Mouse (Mus musculus) neural tube, embryonic 10.5 days (tissue): ENCODE measurements at regions not wholly inside any gene's neighbourhood (a gene's known extent, or its start where the extent isn't known, plus 50 kb on each side); places are given as distances from the start of the nearest gene placed in this dataset.

ENCODE experiments used
- DNase-seq: peaks from one replicate; pipeline ENCODE4 v3.0.0-alpha.2; 2017; ENCODE audit warnings: low spot score; ENCODE audit errors: extremely low spot score

DNA sequence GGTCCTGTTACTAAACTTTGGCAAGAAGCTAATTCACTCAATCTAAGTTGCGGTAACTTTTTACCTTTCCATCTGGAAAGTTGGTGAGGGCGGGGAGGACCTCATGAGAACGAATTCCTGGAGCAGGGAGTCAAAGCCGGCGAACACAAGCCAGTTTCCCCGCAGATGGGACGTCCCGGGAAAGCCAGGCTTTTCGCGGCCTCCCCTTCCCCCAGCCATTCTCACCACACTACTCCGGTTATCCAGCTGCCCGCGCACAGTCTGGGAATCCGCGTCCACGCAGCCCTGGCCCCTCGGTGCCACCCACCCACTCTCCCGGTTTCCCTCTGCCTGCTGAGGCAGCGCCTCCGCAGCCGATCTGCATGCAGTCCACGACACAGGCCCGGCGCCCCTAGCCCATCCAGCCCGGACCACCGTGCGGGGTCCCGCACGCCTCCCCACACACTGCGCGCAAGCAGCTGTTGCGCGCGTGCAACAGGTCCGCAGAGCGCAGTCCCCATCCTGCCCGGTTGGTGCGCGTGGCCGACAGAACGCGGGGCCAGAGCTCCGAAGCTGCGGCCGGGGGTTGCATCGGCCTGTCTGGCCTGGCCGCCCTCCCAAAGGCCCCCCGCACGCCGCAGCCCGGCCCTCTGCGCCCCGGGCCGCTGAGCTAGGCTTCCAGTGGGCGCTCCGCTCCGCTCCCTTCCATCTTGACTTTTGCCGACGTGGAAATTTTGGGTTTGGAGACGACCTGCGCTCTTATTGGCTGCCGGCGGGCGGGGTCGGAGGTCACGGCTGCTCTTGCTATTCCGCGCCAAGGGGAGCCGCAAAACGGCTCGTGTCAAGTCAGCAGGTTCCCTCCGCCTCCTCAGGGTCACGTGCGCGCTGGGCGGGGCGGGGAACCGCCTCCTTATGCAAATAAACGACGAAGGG, 162.0 kb upstream of the Nfe2l3 start:
- peak; percentile 98 for DNase-seq

- no peak for DNase-seq
These were observed 161.4 kb upstream of the Nfe2l3 start for GRCm38 (mm10) chr6:51271128-51271480.

DNA sequence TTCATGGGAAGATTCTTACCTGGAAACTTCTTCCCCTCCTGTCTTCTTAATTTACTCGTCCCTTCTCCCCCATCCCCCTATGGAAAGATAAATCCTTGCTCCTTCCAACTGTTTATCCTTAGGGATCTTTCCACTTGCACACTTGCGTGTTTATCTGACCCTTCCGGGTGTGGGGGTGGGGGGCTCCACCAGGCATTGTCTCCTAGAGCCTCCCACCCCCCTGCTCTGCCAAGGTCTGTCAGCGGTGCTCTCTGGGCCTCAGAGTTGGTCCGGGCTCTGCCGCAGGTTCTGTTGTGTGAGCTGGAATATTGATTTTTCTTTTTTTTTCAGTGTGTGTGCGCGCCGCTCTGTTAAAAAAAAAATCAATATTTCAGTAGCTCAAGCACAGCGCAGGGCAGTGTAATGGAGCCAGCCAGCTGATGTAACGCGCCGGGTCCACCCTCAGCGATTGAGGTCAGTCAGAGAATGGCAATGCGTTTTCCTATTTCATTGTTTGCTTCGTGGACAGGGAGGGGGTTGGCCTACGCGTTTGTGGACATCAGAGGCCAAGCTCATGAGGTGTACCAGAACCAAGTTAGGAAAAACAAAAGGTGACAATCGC, 160.2 kb upstream of the Nfe2l3 start:
- no peak for DNase-seq

DNA sequence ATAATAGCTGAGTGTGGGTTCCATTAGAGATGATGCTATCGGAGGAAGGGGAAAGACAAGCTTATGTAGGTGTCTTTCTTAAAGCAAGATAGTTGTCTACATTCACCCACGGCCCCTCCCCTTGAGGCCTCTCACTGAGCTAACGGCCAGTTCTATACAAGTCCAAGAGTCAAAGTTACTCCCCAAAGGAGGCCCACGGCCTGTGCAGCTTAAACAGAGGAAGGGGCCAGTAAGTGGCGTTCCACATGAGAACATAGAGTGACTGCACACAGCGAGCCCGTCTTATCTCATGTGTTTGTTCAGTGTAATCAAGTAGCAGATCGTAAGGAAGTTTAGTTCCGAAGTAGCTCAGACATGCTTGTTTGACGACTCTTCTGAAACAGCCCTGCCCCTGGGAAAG, 153.0 kb upstream of the Nfe2l3 start:
- DNase-seq = no peak

- no peak for DNase-seq
These were observed 152.2 kb upstream of the Nfe2l3 start for GRCm38 (mm10) chr6:51280231-51280630.

DNA sequence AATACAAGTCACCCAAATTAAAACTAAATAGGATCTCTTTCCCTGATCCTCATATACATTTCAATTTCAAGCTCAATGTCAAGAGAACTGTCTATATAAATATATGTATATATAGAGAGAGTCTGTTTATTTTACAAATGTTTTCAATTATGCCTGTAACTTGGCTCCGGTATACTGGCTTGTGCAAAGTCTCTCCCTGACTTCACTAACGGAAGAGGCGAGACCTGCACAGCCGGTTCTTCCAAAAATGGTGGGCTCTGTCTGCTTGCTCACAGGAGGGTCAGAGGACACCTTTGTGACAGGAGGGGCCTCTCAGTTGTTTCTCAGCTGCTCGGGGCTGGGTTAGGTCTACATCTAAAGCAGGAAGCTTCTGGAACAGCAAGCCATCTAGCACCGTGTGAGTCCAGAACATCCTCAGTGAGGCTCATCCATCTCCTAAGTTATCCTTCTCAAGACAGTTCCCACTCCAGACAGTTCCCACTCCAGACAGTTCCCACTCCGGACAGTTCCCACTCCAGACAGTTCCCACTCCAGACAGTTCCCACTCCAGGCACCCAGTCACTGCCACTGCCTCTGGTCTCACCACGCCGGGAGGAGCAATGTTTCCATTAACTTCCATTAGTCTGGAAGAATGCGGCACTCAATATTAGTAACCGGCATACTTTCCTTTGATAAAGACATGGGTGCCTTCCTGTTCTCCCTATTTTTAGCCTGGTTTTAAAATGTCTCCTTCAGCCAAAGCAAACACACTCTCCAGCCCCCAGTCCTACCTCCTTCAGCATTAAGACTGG, 148.4 kb upstream of the Nfe2l3 start:
- no peak for DNase-seq

- no peak for DNase-seq
These were observed 147.6 kb upstream of the Nfe2l3 start for GRCm38 (mm10) chr6:51284881-51285280.

DNA sequence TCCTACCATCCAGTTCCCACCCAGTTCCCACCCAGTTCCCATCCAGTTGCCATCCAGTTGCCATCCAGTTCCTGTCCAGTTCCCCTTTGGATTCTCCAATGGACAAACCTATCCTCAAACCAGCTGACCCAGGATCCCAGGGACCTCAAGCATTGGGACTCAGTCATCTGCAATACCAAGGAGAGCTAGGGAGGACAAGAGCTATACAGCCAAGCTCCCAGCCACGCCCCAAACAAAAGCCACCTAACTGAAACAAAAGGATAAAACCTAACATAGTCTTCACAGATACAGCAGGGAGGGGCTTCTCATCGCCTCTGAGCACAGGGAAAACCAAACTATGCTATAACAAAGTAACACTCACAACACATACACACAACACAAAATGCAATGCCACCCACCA, 145.6 kb upstream of the Nfe2l3 start:
- no peak for DNase-seq

- DNase-seq = no peak
These were observed 145.1 kb upstream of the Nfe2l3 start for GRCm38 (mm10) chr6:51287383-51287782.

GRCm38 (mm10) chr6:51287807-51288206, 144.7 kb upstream of the Nfe2l3 start:
- DNase-seq = no peak

DNA sequence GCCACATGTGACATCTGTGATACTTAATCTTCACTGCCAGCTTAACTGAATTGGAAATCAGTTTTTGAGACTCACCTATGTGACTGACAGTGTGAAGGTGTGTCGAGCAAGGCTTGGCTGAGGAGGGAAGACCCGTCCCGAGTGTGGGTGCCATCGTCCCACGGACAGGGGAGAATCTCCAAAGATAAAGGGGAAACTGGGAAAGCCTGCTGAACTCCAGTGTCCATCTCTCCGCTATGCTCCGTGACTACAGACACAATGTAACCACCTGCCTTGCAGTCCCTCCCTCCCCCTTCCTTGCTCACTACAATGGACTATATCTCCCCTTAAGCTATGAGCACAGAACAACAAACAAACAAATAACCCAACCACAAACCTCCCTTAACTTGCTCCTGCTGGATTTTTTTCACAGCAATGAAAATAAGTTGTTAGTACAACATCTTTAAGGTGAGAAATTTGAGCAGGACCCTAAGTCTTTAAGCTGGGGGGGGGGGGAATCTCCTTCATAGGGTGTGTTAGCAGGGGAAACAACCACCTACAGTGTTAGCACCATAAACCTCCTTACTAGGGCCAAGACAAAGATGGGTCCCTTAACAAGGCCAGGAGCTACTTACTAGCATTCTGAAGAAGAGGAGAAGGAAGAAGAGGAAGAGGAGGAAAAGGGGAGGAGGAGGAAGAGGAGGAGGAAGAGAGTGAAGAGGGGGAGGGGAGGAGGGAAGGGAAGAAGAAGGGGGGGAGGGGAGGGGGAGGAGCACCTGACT, 144.0 kb upstream of the Nfe2l3 start:
- no peak for DNase-seq

DNA sequence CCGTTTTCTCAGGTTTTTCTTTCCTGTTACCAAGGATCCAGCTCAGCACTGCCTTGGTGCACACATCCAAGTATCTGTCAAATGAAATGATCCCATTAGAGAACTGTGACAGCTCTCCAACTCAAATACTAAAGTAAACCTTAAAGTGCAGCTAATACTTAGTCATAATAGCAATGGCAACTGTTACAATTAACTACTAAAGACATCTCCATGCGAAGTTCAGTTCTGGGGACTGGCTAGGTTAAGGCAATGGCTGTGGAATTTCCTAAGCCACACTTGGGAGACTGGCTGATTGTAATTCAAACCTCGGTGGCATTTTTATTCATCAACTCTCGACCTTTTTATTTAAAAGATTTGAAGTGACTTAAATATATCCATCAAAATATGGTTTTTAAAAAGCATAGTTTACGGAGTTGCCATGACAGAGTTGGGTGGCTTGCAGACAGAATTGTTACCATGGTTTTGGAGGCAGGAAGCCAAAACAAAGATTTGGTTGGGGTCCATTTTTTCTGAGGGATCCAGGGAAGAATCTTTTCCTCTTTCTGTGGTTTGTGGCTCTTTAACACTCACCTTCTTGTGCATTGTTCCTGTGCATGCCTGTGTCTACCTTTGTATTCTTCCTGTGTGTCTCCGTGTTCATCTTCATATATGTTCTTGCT, 143.3 kb upstream of the Nfe2l3 start:
- no peak for DNase-seq

- no peak for DNase-seq
These were observed 131.6 kb upstream of the Nfe2l3 start for GRCm38 (mm10) chr6:51300694-51301417.

DNA sequence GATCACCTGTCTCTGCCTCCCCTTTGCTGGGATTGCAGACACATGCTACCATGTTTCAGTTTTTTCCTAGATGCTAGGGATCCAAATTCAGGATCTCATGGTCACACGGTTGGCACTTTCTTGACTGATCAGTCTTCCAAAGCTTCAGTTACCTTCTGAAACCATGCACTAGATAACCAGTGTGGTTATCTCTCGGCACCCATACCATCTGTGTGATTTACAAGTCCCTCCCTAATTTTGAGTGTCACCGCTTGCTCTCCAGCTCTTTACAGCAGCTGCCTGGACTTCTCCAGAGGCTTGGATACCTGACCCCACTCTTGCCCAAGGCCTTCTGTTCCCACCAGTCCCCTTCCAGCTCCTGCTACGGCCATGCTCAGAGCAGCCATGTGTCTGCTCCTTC, 130.6 kb upstream of the Nfe2l3 start:
- DNase-seq = no peak

GRCm38 (mm10) chr6:51302240-51302639, 130.2 kb upstream of the Nfe2l3 start:
- DNase-seq = no peak

DNA sequence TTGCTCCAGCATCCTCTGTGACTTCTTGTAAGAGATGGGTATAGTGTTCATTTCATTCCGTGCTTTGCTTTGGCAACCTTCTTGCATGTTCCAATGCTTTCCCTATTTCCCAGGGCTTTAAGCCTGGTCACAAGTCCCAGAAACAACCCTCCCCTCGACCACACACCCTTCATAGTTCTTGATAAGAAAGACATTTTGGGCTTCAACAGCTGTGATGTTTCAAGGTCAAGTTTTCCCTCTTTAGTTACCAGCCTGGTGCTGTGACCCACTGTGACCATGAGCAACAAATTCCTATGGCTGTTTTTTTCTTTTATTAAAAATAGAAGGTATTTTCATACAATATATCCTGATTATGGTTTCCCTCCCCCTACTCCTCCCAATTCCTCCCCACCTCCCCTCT, 114.1 kb upstream of the Nfe2l3 start:
- no peak for DNase-seq

DNA sequence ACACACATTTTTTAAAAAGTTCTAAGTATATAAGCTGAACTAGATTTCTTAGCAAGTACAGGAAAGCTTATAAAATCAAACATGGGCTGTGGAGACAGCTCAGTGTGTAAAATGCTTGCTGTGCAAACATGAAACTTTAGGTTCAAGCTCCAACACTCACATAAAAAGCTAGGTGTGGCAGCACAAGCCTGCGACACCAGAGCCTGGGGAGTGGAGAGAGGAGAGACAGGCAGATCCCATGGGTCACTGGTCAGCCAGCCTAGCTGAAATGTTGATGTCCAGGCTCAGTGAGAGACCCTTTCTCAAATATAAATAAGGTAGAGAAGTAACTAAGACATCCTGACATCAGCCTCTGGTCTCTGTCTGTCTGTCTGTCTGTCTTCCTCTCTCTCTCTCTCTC, 112.5 kb upstream of the Nfe2l3 start:
- no peak for DNase-seq

GRCm38 (mm10) chr6:51320676-51321419, 111.6 kb upstream of the Nfe2l3 start:
- DNase-seq = no peak

DNA sequence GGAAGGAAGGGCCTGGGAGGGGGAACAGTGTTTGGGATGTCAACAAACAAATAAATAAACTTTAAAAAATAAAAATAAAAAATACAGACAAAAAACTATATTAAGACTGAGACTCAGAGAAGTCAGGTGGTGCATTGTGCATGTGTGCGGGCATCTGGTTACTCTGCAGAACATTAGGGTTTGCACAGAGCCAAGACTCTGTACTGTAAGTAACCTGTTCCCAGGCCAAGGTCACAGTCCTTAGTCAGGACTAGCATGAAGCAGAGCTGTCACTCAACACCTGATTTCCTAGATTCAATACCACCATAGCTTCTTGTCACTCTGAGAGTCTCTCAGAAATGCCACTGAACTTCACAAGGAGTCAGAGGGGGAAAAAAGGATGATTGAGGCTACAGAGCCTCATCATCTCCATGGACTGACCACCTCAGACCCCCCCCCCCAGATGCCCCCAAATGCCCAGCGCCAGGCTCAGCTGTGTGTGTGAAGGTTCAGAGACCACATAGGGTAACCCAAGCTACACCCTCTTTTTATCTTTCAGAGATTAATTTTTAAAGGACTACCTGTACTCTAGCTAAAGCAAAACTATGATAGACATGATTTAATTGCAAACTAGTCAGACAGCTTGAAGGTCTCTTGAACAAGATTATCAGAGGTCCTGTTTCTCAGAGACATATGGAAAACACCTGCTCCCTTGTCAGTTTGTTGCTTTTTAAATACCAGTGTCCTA, 106.2 kb upstream of the Nfe2l3 start:
- no peak for DNase-seq
